Mouse (Mus musculus): ENCODE data around the gene Col5a1. TPM values are rescaled to one million over a fixed set of nuclear protein-coding genes. Genes with fewer than 3 reads are reported as not detected.
A peak's percentile ranks its signal among the peaks of the same experiment; 100 is the strongest.

Gene Col5a1
- total and polyA plus RNA-seq, 3 experiments, result 15.7 to 22.9 (median 16.0) TPM

DNA sequence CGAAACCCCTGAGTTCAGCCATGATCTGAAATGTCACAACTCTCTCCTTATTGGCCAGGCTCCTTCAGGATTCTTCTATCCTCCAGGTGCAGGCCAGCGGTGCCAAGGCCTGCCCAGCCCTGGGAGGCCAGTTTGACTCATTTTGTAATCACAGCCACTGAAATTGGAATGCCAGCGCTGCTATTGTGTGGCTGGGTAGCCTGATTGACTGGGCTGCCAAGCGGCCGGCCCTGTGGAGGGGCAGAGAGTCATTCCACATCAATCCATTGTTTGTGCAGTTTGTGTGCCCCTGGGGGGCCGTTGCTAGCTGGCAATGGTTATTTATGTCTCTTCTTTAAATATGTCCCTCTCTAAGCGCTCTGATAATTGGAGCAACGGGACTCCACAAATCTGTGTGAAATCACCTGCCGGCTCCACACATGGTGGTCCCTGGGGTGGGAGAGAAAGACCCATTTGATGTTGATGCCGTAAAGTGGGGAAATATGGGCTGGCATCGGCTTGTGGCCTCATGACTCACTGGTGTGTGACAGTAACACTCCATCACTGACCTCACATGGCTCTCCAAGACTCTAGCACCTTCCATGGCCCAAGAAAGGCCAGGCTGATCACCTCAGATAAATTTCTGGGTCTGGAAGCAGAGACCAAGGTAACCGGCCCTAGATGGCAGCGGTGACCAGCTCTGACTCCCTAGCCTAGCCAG, 147.9 kb downstream of the Col5a1 start:
- 85% methylated on average over 13 of the region's 13 CpGs for WGBS
- intact Hi-C loops (cut with DNase I), result no loop called here
- TF ChIP-seq POLR2A (IDR thresholded peaks at IDR 0.05; ENCODE audit: insufficient read depth, low read depth, low read length) (no peak), CTCF (IDR thresholded peaks at IDR 0.05) (no peak), EP300 (IDR thresholded peaks at IDR 0.05; ENCODE audit: insufficient read depth, low read depth, low read length) (no peak)

DNA sequence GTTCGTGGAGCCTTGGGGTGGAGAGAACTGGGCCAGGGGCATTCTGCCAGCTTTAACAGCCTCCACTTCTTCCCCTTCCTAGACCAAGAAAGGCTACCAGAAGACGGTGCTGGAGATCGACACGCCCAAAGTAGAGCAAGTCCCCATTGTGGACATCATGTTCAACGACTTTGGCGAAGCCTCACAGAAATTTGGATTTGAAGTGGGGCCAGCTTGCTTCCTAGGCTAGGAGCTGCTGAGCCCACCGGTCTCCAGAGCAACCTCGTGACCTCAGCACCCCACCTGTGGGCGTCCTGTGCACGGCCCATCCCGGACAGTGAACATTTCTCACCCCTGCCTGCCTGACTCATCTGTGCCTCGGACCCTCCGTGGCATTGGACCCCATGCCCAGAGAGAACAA, 150.6 kb downstream of the Col5a1 start:
- peaks cover 2% of the 10 kb centered on the region; the same call in 1 of the 2 replicates for H3K4me1 ChIP-seq (ENCODE audit: control insufficient read depth, insufficient read depth, low read length)
- 82% methylated on average over 13 of the region's 13 CpGs for WGBS
- H3K36me3 ChIP-seq (ENCODE audit: control insufficient read depth, insufficient read depth, low read length), result no peaks in the 10 kb centered on the region
- no peak for DNase-seq
- no peak overlapping the region for H3K9ac ChIP-seq (ENCODE audit: low read depth, low read length)
- no peaks in the 10 kb centered on the region for H3K27me3 ChIP-seq (ENCODE audit: control insufficient read depth, insufficient read depth, low read length)
- no peak for TF ChIP-seq POLR2A (IDR thresholded peaks at IDR 0.05; ENCODE audit: insufficient read depth, low read depth, low read length)
- TF ChIP-seq CTCF (IDR thresholded peaks at IDR 0.05), result no peak
- TF ChIP-seq EP300 (IDR thresholded peaks at IDR 0.05; ENCODE audit: insufficient read depth, low read depth, low read length), result no peak
- H3K27ac ChIP-seq, result no peak overlapping the region
- no peak overlapping the region for H3K4me3 ChIP-seq
- intact Hi-C loops (cut with DNase I), result no loop called here
- H3K79me2 ChIP-seq (replicated peaks; ENCODE audit: control insufficient read depth, insufficient read depth, low read length), result no peaks in the 10 kb centered on the region

More for the DNA sequence above, 147.9 kb downstream of the Col5a1 start:
- Histone ChIP-seq H3K27me3 (ENCODE audit: control insufficient read depth, insufficient read depth, low read length) (no peaks in the 10 kb centered on the region), H3K4me3 (no peak overlapping the region), H3K9ac (ENCODE audit: low read depth, low read length) (no peak overlapping the region), H3K27ac (no peak overlapping the region), H3K79me2 (replicated peaks; ENCODE audit: control insufficient read depth, insufficient read depth, low read length) (no peaks in the 10 kb centered on the region), H3K36me3 (ENCODE audit: control insufficient read depth, insufficient read depth, low read length) (no peaks in the 10 kb centered on the region), H3K4me1 (ENCODE audit: control insufficient read depth, insufficient read depth, low read length) (peaks cover 2% of the 10 kb centered on the region; the same call in 1 of the 2 replicates)
- DNase-seq, result no peak

DNA sequence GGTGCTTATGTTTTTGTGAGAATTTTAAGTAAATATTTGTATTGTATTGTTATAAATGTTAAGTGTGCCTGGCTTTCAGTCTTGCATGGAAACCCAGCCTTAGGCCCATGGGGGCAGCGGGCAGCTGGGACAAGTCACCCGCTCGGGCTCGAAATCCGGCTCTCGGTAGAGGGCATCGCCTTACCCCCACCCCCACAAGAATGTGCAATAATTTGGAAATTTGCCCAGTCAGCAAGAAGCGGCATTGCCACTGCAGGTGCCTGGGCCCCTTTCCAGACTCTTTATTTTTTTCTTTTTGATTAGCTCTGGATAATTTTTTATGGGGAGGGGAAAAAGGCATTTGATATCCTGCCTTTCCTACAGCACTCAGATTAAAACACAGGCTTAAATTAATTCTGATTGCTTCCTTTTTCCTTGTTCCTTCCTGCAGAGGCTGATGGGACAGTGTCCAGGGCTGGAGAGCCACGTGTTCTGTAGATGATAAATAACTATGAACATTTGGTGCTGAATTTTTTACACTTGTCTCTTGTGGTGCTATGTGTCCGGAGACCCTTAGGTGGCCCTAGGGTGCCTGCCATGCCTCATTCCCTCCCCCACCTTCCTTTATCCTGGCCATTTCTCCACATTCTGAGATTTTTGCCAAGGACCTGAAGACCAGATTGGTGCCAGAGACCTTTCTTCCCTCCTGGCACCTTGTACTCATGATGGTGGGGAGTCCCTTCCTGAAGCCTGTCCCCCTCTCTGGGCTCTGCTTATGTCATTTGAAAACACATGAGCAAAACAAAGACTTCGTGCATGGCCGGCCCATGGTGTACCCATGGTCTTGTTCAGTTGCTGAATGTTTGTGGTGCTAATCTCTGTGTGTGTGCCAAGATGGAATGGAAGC, 151.5 kb downstream of the Col5a1 start:
- H3K9ac ChIP-seq (ENCODE audit: low read depth, low read length), result no peak overlapping the region
- intact Hi-C loops (cut with DNase I), result no loop called here
- no peaks in the 10 kb centered on the region for H3K36me3 ChIP-seq (ENCODE audit: control insufficient read depth, insufficient read depth, low read length)
- H3K4me1 ChIP-seq (ENCODE audit: control insufficient read depth, insufficient read depth, low read length), result peaks cover 2% of the 10 kb centered on the region; the same call in 1 of the 2 replicates
- no peak overlapping the region for H3K27ac ChIP-seq
- TF ChIP-seq EP300 (IDR thresholded peaks at IDR 0.05; ENCODE audit: insufficient read depth, low read depth, low read length) (no peak), CTCF (IDR thresholded peaks at IDR 0.05) (no peak), POLR2A (IDR thresholded peaks at IDR 0.05; ENCODE audit: insufficient read depth, low read depth, low read length) (no peak)
- WGBS, result 45% methylated on average over 12 of the region's 12 CpGs
- no peak for DNase-seq
- H3K4me3 ChIP-seq, result no peak overlapping the region
- H3K79me2 ChIP-seq (replicated peaks; ENCODE audit: control insufficient read depth, insufficient read depth, low read length), result no peaks in the 10 kb centered on the region
- H3K27me3 ChIP-seq (ENCODE audit: control insufficient read depth, insufficient read depth, low read length), result no peaks in the 10 kb centered on the region

DNA sequence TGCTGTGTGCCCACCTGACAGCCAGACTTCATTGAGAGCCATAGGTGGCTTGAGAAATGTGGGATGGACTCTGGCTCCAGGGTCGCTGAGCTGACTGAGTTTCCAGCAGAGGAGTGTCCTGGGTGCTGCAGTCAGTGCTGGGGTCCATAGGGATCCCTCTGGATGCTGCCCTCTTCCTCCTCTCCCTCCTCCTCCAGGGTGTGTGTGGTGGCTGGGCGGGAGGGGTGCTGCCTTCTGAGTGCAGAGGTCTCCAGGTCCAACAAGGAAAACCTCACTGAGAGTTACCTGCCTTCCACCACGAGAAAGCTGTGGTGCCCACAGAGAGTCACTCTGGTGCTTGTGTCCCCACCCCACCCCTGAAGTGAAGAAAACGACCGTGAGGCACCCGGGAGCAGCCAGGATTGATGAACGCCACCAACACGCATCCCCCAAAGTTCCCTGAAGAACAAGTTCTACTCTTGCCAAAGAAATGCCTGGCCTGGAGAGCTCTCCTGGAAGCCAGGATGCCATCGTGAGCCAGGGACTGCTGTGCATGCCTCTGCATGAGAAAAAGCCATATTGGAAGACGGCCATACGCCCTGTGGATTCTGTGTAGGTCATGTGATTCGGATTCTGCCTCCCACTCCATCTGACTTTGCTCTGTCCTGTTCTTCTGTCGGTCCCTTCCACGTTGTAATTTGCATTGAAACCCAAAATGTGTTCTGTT, 152.3 kb downstream of the Col5a1 start:
- WGBS, result 61% methylated on average over 14 of the region's 14 CpGs
- Histone ChIP-seq H3K4me3 (no peak overlapping the region), H3K79me2 (replicated peaks; ENCODE audit: control insufficient read depth, insufficient read depth, low read length) (no peaks in the 10 kb centered on the region), H3K27me3 (ENCODE audit: control insufficient read depth, insufficient read depth, low read length) (no peaks in the 10 kb centered on the region), H3K4me1 (ENCODE audit: control insufficient read depth, insufficient read depth, low read length) (peaks cover 2% of the 10 kb centered on the region; the same call in 1 of the 2 replicates), H3K27ac (no peak overlapping the region), H3K9ac (ENCODE audit: low read depth, low read length) (no peak overlapping the region), H3K36me3 (ENCODE audit: control insufficient read depth, insufficient read depth, low read length) (no peaks in the 10 kb centered on the region)
- intact Hi-C loops (cut with DNase I), result no loop called here
- TF ChIP-seq CTCF (IDR thresholded peaks at IDR 0.05) (no peak), POLR2A (IDR thresholded peaks at IDR 0.05; ENCODE audit: insufficient read depth, low read depth, low read length) (no peak), EP300 (IDR thresholded peaks at IDR 0.05; ENCODE audit: insufficient read depth, low read depth, low read length) (no peak)
- DNase-seq, result peak; percentile 37 to 58

DNA sequence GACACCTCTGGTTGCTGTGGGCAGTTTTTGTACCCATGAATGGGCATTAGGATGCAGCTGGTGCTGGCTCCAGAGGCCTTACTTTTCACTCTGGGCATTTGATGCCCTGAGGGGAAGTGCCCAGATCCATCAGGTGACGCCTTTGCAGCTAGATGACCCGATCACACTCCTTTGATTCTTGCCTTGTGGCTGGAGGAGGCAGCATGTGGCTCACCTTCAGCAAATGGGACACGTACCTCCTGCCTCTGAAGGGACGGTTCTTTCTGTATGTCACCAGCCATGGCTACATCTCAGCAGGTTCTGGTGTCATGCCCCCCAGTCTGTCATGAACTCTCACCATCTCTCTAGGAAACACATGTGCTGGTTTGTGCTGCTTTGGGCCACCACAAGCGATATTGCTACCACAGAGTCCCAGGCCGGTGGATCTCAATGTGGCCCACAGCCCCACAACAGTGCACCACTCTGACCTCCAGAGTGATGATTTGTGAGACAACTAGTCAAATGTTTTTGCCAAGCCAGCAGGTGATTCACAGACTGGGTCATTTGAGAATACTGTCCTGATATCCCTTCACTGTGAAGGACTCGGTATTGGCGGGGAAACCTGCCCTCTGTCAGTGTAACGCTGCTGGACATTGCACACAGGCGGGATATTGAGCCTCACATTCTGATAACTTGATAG, 153.6 kb downstream of the Col5a1 start:
- whole genome bisulfite sequencing, result 94% methylated on average over 10 of the region's 10 CpGs
- Histone ChIP-seq H3K4me3 (no peak overlapping the region), H3K9ac (ENCODE audit: low read depth, low read length) (no peak overlapping the region), H3K27me3 (ENCODE audit: control insufficient read depth, insufficient read depth, low read length) (no peaks in the 10 kb centered on the region), H3K79me2 (replicated peaks; ENCODE audit: control insufficient read depth, insufficient read depth, low read length) (no peaks in the 10 kb centered on the region), H3K36me3 (ENCODE audit: control insufficient read depth, insufficient read depth, low read length) (no peaks in the 10 kb centered on the region), H3K27ac (no peak overlapping the region), H3K4me1 (ENCODE audit: control insufficient read depth, insufficient read depth, low read length) (peaks cover 2% of the 10 kb centered on the region; the same call in 1 of the 2 replicates)
- intact Hi-C loops (cut with DNase I), result no loop called here
- no peak for DNase-seq
- TF ChIP-seq POLR2A (IDR thresholded peaks at IDR 0.05; ENCODE audit: insufficient read depth, low read depth, low read length) (no peak), EP300 (IDR thresholded peaks at IDR 0.05; ENCODE audit: insufficient read depth, low read depth, low read length) (no peak), CTCF (IDR thresholded peaks at IDR 0.05) (no peak)

Data from heart, adult 2 months (tissue).